In genomic region chr13:107396036-107396435, GRCm38 (mm10) we compare ENCODE assay signal across 21 mouse cellular contexts.
A peak's percentile ranks its signal among the peaks of the same experiment; 100 is the strongest.
DNase-seq lines count a peak whose midpoint lies in the region; ATAC-seq and TF ChIP-seq lines count a peak whose summit lies in the region.
"Had no signal": no experiment of that assay in that cellular context is flagged by ENCODE, and none has a peak within 500 bp of the region (broad histone marks: within the 10 kb centered on the region; RNA-seq: fewer than 3 reads in every experiment).

No protein-coding gene starts in this region.

- H3K27me3 ChIP-seq in kidney, adult 2 months (replicated peaks; ENCODE audit: control insufficient read depth, insufficient read depth, low read length) = no peaks in the 10 kb centered on the region
- no peaks in the 10 kb centered on the region for H3K27me3 ChIP-seq in kidney, embryonic 14.5 days (ENCODE audit: control insufficient read depth, insufficient read depth, low read length)
- H3K27me3 ChIP-seq: hindbrain, embryonic 12.5 days; hindbrain, embryonic 15.5 days had no signal

- H3K4me3 ChIP-seq in kidney, adult 2 months (ENCODE audit: insufficient read depth, low read depth, low read length) = no peak overlapping the region
- no peak overlapping the region for H3K4me3 ChIP-seq in kidney, embryonic 14.5 days (ENCODE audit: low read length)
- H3K4me3 ChIP-seq: gastrocnemius, adult 2 months; heart, adult 2 months; hindbrain, embryonic 12.5 days; hindbrain, embryonic 15.5 days had no signal

- peaks cover 3% of the 10 kb centered on the region; the same call in 1 of the 2 replicates for H3K4me1 ChIP-seq in kidney, adult 2 months (ENCODE audit: control insufficient read depth, insufficient read depth, low read length)
- no peaks in the 10 kb centered on the region for H3K4me1 ChIP-seq in kidney, embryonic 14.5 days (ENCODE audit: control insufficient read depth, insufficient read depth, low read length)
- H3K4me1 ChIP-seq: hindbrain, embryonic 15.5 days had no signal

- no peaks in the 10 kb centered on the region for H3K36me3 ChIP-seq in kidney, adult 2 months (ENCODE audit: control insufficient read depth, insufficient read depth, low read length)
- no peaks in the 10 kb centered on the region for H3K36me3 ChIP-seq in kidney, embryonic 14.5 days (ENCODE audit: control insufficient read depth, insufficient read depth, low read length)
- H3K36me3 ChIP-seq: hindbrain, embryonic 12.5 days; hindbrain, embryonic 15.5 days had no signal

- H3K27ac ChIP-seq in kidney, adult 2 months (ENCODE audit: insufficient read depth, low read depth, low read length) = peak overlapping the region; percentile 34
- no peak overlapping the region for H3K27ac ChIP-seq in kidney, embryonic 14.5 days (ENCODE audit: low read depth, low read length)
- H3K27ac ChIP-seq: gastrocnemius, adult 2 months; heart, adult 2 months; hindbrain, embryonic 12.5 days; hindbrain, embryonic 15.5 days had no signal

- no peak for TF ChIP-seq CTCF in kidney, adult 2 months (conservative IDR thresholded peaks at IDR 0.05; ENCODE audit: insufficient read depth, insufficient read length, low read depth, low read length)

- peak; percentile 35 for DNase-seq in heart, adult 11 months
- DNase-seq in heart, adult 8-10 months (ENCODE audit: low spot score) = no peak
- DNase-seq in kidney, adult 2 months = peak; percentile 57
- DNase-seq in kidney, postnatal 25 days = peak; percentile 9 to 52
- no peak for DNase-seq in testis, postnatal 14 days (ENCODE audit: low spot score)
- no peak for DNase-seq in gastrocnemius, postnatal 4 days (ENCODE audit: low spot score in 2 of 2)
- DNase-seq: adrenal gland, adult 8-10 months; adrenal gland, postnatal 25 days; cerebellum, adult 18-20 months; cerebellum, adult 9-10 months; cerebellum, postnatal 14 days; forebrain, postnatal 0 days; gastrocnemius, adult 2 months; gastrocnemius, postnatal 14 days; heart, adult 2 months had no signal

- no peak overlapping the region for H3K9ac ChIP-seq in kidney, embryonic 14.5 days (ENCODE audit: low read depth, low read length)
- H3K9ac ChIP-seq: forebrain, postnatal 0 days; hindbrain, embryonic 12.5 days; hindbrain, embryonic 15.5 days had no signal

- WGBS in kidney, adult 2 months = 50% methylated on average over 2 of the region's 2 CpGs
- 86% methylated on average over 2 of the region's 2 CpGs for WGBS in kidney, embryonic 14.5 days

- H3K9me3 ChIP-seq in kidney, embryonic 14.5 days (ENCODE audit: control insufficient read depth, low read length) = no peaks in the 10 kb centered on the region
- H3K9me3 ChIP-seq: hindbrain, embryonic 12.5 days; hindbrain, embryonic 15.5 days had no signal

- H3K4me2 ChIP-seq in kidney, embryonic 14.5 days (replicated peaks; ENCODE audit: low read depth, low read length) = no peak overlapping the region
- H3K4me2 ChIP-seq: heart, embryonic 11.5 days; hindbrain, embryonic 12.5 days; hindbrain, embryonic 15.5 days had no signal

- ATAC-seq in kidney, embryonic 14.5 days (ENCODE audit: low FRiP score, low TSS enrichment) = no peak
- ATAC-seq: activated CD4-positive, CD25-positive, alpha-beta regulatory T cell, adult 4 months; forebrain, embryonic 14.5 days; forebrain, postnatal 0 days had no signal

- no peak for TF ChIP-seq POLR2A in kidney, adult 2 months (IDR thresholded peaks at IDR 0.05; ENCODE audit: low read depth, low read length)

Comparison
In these comparisons a context has a peak if more than half of its experiments do, and no peak if none do; other contexts are left out.
1. DNase-seq: peak in heart, adult 11 months (single experiment), kidney, adult 2 months (single experiment) and kidney, postnatal 25 days (2 of 2); none in heart, adult 8-10 months (single experiment), testis, postnatal 14 days (single experiment) and gastrocnemius, postnatal 4 days (0 of 2).